Mouse (Mus musculus): ENCODE data around the gene Stra6l. TPM values are rescaled to one million over a fixed set of nuclear protein-coding genes. Genes with fewer than 3 reads are reported as not detected.

The Stra6l gene
- total RNA-seq (2021), result not detected
- long read RNA-seq, experiment 1, result 0 reads
- long read RNA-seq, experiment 2, result 0 reads

DNA sequence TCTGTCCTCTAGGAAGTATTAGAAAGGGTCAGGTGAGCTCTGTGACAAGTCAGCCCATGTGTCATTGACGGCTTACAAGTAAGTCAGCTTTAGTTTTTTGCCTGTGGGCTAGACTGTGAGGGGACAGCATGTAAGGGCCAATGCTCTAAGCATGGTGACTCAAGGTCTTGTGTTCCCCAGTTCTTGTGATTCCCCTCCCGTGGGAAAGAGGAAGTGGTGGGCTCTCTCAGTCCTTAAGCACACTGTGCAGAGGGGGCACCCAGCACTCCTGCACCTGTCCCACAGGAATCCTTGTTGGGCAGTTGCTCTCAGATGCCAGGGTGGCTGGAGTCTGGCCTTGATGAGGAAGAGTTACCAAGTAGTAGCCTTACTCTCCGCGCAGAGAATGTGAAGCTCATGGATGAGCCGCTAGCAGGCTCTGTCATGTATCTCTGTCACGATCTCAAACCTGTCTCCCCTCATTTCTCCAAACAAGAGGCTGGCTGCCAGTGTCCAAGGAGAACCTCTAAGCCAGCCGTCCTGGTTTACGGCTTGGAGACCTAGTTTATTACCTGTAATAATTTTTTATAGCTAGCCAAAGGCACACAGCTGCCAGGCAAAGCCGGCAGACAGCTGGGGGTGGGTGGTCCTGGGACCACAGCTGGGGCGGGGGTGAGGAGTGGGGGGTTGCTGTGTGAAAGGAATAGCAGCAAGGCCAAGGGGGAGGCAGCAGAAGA, at the start of gene Stra6l:
Gene Stra6l, plus strand, starts transcription at position 556 of the 716 bp plus-strand sequence.
- DNase-seq, result no peak

DNA sequence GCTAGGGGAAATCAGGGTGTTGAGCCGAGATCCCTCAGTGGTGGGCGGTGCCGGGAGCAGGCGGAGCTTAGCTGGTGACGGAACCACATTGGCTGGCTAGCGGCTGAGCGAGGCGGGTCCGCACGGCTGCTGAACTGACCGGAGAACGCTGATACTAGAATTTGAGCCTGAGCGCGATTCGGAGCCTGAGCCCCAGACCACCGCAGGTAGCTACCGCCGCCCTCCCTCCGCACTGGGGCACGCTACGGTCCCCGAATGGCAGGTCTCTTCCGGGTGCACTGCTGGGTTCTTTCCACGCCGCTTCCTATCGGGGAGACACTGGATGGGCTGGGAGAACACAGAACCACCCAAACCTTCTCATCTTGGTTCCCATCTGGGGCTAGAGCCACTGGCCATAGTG, 49.5 kb upstream of the Stra6l start, which contains the start of gene Aldh1b1:
Gene Aldh1b1, plus strand, starts transcription at position 59 of the 400 bp plus-strand sequence.
- DNase-seq, result peak; percentile 52

DNA sequence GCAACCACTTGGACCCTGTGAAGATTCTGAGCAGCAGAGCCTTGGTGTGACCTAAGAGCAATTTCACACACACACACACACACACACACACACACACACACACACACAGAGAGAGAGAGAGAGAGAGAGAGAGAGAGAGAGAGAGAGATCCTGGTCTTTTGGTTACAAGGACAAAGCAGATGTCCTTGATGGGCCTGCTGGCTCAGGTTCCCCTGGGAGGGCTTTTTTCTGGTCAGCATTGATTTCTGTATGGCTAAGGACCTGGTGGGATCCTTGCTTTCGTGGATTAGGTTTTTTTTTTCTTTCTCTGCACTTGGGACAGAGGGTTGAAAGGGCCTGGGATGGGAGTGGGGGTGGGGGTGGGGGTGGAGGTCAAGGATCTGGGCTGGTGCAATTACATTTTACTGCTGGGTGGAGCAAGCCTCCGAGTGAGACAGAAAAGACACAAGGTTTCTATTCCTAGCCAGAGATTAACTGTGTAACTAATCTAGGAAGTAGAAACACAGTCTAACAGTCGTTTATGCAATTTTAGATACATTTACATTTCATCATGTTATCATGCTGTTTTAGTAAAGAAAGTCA, 48.4 kb upstream of the Stra6l start:
- DNase-seq, result no peak

DNA sequence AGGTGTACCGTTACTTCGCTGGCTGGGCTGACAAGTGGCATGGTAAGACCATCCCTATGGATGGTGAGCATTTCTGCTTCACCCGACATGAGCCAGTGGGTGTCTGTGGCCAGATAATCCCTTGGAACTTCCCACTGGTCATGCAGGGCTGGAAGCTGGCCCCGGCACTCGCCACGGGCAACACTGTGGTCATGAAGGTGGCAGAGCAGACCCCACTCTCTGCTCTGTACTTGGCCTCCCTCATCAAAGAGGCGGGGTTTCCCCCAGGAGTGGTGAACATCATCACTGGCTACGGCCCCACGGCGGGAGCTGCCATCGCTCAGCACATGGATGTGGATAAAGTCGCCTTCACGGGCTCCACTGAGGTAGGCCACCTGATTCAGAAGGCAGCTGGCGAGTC, 45.6 kb upstream of the Stra6l start:
- DNase-seq, result no peak

DNA sequence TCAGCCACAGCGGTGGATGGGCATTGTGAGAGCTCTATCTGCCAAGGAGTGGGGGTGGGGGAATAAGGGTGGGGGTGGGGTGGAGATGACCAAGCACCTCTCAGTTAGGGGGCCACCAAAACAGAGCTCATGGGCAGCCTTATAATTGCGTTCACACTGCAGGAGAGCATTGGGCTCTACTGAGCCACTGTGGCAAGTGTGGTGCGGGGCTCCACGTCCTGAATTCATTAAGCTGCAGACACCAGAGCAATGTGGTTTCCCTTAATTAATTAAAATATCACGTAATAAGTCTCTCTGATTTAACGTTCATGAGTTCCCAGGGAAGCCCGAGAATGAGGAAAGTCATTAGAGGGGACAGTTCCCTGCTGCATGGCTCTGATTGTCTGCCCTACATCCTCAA, 40.4 kb upstream of the Stra6l start:
- DNase-seq, result no peak

DNA sequence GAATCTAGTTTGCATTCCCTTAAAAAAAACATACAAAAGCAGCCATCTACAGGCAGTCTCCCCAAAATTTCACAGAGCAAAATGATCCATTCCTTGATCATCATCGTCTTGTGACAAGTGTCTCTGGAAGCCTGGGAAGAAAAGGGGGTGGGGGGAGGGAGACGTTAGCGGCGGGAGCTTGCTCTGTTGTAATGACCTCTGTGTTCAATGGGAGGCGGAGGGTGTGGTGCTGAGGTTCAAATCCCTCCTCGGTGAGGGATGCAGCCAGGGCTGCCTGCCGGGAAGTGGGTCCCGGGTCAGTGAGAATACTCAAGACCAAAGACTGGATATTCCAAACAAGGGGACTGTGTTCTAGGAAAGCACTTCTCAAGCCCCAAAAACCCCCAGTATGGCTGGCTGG, 37.2 kb upstream of the Stra6l start:
- no peak for DNase-seq

DNA sequence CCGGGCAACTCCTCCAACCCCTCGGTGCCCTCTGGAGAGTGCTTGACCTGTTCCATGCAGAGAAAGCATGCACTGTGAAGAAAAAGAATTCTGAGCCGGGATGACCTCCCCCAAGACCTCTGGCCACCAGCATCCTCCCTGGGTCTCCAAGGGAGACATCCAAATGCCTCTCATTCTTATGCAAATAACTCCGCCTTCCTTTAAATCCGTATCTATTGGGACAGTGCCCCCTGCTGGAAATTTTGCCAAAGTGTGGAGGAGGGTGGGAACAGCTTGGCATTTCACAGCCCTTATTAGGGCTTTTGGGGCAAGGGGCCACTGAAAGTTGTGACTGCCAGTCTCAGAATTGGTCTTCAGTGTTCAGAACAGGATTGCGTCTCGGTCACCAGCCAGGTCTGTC, 32.9 kb upstream of the Stra6l start:
- no peak for DNase-seq

DNA sequence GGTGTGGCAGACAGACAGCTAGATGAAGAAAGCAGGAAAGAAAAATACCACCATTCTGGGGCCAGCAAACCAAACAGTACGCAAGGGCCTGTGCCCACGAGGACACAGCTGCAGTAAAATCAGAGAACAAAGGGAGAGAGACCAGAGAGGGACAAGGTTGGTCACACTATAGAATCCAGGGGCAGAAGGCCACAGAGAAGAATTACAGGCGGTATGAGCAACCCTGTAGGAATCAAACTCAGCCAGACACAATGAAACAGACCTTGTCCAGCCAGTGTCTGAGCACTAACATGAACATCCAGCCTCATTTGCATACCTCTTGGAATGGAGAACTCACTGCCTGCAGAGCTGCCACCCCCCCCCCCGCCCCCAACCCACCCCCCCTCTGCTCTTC, 29.7 kb upstream of the Stra6l start:
- no peak for DNase-seq

DNA sequence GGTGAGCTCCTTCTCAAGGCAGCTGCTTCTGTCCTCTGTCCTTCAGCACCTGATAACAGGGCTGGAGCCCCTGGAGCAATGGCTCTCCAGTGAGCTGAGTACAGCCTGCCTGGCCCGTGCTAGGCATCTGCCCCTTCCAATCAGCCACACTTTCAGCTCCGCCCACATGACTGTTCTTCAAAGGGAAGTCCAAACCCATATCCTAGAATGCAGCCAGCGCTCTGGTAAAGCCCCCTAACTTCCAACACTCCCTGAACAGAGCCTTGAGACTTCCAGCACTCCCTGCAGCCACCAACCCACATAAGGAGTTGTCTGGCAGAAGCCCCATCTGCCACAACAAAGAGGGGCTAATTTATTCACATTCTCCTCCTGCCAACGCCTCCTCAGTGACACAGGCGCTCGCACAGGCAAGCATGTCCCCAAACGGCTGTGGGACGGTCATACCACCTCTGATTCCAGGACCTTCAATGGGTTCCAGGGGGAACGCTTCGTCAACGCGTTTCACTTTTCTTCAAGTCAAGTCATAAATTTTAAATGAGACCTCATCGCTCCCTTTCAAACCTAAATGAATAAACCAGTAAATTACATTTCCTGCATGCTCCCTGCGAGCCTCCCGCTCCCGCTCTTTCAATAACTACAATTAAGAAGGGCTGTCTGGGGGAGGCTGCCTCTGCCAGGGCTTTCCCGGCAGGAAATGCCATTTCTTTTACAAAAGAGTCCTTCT, 29.1 kb upstream of the Stra6l start:
- DNase-seq, result no peak

DNA sequence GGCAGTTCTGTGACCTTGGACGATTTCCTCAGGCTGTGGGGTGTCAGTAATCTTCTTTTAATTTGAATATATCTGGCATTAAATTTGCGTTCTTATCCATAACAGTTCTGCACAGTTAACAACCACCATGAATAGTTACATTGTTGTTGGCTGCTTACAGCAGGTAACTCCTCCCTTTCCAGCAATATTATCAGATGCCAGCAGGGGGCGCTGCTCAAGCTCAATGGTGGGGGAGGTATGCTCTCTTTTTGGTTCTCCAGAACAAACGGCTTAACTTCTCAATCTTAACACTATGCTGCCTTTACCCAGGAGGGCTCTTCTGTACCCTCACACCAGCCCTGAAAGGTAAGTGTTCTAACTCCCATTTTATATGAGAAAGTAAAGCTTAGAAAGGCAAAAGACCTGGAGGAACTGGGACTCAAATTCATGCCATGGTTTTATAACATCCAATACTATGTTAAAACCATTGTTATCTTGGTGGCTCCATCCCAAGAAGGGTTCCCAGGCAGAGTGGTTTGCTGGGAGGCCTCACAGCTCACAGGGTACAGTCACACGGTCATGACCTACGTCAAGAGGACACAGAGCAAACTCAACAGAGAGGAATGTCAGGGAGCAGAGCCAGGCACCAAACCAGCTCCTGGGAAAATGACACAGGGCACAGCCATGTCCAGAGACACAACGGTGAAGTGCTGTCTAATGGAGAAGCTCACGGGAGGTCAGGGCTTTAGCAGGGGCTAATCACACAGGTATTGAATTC, 28.2 kb upstream of the Stra6l start:
- DNase-seq, result no peak

DNA sequence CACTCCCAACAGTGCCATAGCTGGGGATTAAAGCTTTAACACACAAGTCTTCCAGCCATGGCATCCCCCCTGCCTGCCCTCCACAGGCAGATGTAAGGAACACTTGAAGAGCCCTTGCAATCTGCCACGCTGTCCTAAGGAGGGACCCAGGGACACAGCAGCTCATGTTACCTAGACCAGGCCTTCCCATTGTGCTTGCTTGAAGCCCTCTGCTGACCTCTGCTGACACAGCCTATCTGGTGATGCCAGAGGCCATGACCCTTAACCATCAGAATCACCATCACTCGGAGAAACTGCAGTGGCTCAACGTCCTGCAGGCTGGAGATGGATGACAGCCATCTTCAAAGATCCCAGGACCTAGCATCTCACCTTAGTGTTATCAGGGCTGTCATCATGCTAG, 26.5 kb upstream of the Stra6l start:
- no peak for DNase-seq

DNA sequence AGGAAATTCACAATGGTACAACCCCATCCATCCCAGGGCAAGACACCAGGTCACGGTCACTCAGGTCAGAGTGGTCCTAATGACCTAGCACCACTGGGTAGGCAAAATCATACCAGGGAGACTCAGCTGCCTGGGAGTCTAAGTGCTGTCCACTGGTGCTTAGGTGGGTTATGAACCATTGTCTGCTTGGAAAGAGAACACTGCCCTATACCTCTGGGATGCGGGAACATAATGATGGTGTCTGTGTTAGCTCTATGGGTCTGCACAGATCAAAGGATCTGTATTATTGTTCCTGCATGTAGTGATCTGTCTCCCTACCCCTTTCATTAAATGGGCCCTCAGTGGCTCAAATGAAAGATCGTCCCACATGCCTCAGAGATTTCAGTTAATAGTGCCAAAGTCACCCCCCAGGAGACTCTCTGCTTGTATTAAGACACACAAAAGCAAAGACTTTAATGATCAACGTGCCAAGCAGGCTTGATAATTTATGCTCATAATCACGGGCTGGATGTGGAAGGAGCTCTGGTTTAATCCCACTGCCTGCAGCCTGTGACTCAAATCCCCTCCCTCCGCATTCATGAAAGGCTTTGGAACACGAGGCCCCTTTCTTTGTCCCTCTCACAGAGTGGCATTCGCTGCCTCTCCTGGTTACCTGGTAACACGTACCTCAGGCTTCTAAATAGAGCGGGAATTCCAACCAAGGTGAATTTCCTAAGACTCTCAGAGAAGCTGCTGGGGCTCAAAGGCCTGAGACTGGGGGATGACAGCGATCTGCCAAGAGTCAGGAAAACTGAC, 25.5 kb upstream of the Stra6l start:
- no peak for DNase-seq

DNA sequence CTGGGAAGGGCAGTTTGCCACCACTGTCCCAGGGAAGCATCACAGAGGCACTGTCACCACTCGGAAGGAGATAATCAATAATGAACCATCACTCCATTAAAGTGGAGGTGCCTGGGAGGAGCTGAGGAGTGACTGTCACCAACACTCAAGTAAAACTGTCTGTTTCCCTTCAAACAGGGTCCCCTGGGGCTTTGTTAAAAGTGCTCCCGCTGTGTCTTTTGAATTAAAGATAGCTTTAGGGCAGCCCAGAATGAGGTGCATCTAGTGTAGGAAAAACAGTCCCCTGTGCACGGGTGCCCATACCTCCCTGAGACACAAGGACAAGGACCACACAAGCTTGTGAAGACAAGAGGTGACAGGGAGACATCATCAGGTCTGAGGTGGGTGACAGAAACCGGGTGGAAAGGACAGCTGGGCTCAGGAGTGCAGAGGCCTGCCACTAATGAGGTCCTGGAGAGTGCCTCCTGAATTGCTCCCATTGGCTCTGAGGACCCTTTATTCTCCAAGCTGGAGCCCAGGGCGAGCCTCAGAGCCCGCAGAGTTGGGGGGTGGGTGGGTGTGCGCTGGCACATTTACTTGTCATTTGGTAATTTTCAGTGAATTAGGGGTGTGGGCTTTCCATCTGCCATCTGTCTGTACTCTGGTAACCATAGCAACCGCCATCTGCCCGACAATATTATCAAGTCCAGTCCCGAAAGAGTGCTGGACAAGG, 24.3 kb upstream of the Stra6l start:
- DNase-seq, result no peak

DNA sequence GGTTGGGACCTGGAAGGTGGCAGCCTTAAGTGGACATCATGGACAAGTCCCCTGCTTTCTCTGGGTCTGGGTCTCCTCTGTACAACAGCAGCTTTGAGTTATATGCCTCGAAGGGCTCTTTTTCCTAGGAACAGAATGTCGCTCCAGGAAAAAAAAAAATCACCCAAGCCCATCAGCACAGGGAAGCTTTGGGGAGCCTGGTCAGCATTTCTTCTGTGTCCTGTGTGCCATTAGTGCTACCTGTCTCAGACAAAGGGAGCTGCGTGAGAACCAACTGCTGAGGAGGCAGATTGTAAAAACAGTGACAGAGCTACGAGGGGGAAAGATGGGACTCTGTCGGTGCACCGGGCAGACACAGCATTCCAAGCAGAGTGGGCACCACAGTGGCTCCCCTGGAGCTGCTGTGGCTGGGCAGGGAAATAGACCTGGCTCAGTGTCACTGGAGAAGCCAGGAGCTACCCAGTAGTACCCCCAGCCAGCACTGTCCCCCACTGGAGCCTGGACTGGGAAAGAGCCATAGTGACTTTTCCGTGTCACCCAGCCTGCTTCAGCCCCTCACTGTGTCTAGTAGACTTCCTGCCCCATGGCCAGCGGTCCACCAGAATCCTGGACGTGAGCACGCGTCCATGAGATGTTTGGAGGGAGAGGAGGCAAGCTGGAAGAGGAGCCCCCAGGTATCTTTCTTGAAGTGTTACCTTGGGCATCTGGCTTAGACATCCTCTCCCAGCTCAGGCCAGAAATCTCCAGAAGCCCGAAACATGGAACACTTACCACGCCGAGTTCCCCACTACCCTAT, 23.5 kb upstream of the Stra6l start:
- DNase-seq, result no peak

DNA sequence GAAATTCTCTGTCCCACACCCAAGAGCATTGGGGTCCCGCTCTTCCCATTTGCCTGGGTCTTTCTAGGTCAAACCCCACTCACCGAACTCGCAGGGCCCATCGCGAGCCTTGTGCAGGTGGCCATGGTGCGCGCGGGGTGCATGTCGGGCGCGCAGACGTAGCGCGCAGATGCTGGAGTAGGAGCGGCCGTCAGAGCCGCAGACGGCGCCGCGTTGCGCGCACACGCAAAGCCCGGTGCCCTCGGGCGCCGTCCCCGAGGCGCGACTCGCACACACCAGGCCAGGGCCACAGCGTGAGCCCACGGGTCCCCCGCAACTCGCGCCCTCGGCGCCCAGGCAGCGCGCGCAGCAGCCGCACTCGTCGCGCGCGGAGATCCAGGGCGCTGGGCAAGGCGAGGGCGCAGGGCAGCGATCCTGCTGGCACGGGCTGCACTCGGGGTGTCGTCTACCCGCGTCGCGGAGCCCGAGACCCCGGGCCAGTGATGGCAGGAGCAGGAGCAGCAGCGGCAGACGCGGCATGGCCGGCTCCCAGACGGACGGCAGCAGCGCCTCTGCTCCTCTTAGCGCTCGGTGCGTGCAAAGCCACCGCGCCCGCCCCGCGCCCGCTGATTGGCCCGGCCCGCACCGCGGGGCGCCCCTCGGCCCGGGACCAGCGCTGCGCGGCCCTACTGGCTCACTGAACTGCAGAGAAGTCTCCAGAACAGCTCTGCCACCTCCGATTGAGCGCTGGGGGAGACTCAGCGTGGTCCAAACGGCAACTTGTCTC, 22.0 kb upstream of the Stra6l start, which contains the start of gene Igfbpl1:
Gene Igfbpl1, minus strand, starts transcription at position 649 of the 766 bp plus-strand sequence.
- no peak for DNase-seq

DNA sequence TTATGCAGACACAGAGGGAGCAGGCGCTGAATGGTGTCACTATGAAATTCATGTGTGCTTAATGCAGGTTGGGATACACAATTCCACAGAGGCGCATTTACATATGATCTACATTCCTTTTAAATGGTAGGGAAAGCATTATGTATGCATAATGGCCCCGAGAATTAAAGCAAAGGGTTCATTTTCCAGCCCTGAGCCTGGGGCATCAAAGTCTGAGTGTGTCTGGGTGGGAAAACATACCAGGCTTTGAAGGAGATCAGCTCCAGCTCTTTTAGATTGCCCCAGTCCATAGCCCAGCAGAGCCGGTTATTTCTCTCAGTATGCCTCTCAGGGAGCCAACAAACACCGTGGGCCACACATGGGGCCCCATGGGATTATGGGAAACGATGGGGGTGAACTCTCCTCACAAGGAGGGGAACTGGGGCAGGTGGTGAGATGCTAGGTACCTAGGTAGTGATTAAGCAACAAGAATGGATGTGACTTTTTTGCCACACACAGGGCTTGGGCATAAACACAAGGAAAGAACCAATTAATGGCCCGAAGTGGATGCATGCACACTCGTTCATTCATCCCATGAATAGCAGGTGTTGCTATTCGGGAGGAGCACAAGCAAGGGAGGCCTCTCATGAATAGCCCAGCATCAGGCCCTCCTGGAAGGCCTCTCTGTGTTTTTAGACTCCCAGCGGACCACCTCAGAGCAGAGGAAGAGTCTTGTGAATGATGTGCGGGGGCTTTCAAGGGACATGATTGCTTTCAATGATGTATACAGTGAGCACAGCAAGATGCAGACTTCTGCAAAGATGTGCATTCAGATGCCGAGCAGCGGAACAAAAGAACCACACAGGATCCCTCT, 18.3 kb upstream of the Stra6l start:
- no peak for DNase-seq

DNA sequence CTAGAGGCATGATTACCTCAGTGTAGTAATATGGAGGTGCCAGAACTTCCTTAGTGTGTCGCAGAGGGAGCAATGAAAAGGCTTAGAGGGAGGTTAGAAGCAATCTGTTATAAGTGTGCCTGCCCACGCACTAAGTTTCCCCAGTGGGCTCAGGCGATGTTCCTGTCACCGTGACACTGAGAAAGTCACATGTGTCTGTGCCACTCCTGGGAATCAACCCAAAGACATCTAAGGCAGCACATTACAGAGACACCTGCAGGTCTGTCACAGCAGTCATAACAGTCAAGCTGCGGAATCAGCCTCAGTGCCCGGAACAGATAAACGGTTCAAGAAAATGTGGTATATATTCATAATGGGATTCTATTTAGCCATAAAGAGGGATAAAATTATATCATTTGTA, 16.5 kb upstream of the Stra6l start:
- DNase-seq, result no peak

DNA sequence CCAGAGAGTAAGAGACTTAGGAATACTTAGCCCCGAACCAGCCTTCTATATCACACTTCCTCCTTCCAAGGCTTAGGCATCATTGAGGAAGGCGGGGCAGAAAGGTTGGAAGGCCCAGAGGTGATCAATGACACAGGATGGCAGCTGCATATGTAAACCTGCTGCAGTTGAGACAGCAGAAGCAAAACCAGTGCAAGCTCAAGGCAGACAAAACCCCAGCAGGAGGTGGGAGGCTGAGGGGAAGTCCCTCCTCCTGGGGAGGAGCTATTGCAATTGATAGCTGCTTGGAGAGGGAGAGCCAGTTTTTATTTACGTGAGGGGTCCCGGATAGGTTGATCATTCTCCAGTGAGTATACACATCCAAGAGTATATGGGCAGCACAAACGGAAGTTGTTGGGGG, 15.0 kb upstream of the Stra6l start:
- no peak for DNase-seq
